Comparison of ENCODE assay signal across 14 mouse cellular contexts in genomic region chr1:85680226-85680625, GRCm38 (mm10). TPM values are rescaled to one million over a fixed set of nuclear protein-coding genes. Genes with fewer than 3 reads are reported as not detected.
DNase-seq lines count a peak whose midpoint lies in the region; ATAC-seq and TF ChIP-seq lines count a peak whose summit lies in the region.
"Had no signal": no experiment of that assay in that cellular context is flagged by ENCODE, and none has a peak within 500 bp of the region (broad histone marks: within the 10 kb centered on the region; RNA-seq: fewer than 3 reads in every experiment).

No protein-coding gene starts in this region.

- intact Hi-C loops in gastrocnemius, adult 2 months (cut with DNase I) = no loop called here

- no peak overlapping the region for H3K27ac ChIP-seq in hindbrain, embryonic 10.5 days
- no peak overlapping the region for H3K27ac ChIP-seq in hindbrain, postnatal 0 days
- H3K27ac ChIP-seq in embryonic facial prominence, embryonic 10.5 days (replicated peaks) = no peak overlapping the region
- H3K27ac ChIP-seq in midbrain, postnatal 0 days (ENCODE audit: low read depth, low read length) = no peak overlapping the region
- no peak overlapping the region for H3K27ac ChIP-seq in gastrocnemius, adult 2 months
- H3K27ac ChIP-seq: midbrain, embryonic 10.5 days; stomach, postnatal 0 days had no signal

- H3K36me3 ChIP-seq in hindbrain, embryonic 10.5 days = no peaks in the 10 kb centered on the region
- no peaks in the 10 kb centered on the region for H3K36me3 ChIP-seq in hindbrain, postnatal 0 days (ENCODE audit: insufficient read depth, low read length)
- no peaks in the 10 kb centered on the region for H3K36me3 ChIP-seq in embryonic facial prominence, embryonic 10.5 days (replicated peaks)
- H3K36me3 ChIP-seq in midbrain, postnatal 0 days (ENCODE audit: insufficient read depth, low read length) = no peaks in the 10 kb centered on the region
- H3K36me3 ChIP-seq: midbrain, embryonic 10.5 days had no signal

- H3K4me3 ChIP-seq in hindbrain, embryonic 10.5 days = no peak overlapping the region
- H3K4me3 ChIP-seq in hindbrain, postnatal 0 days (ENCODE audit: low read length) = no peak overlapping the region
- no peak overlapping the region for H3K4me3 ChIP-seq in embryonic facial prominence, embryonic 10.5 days
- no peak overlapping the region for H3K4me3 ChIP-seq in midbrain, postnatal 0 days (ENCODE audit: low read depth, low read length)
- H3K4me3 ChIP-seq in gastrocnemius, adult 2 months = no peak overlapping the region
- H3K4me3 ChIP-seq: midbrain, embryonic 10.5 days had no signal

- DNase-seq in hindbrain, embryonic 10.5 days (ENCODE audit: low spot score) = peak; percentile 5
- DNase-seq in hindbrain, postnatal 0 days (ENCODE audit: low spot score) = no peak
- DNase-seq in CD8-positive naive resting alpha-beta T cell, adult 2 months (ENCODE audit: low read depth in 2 of 2, low spot score in 2 of 2) = peak; percentile 33 to 35
- DNase-seq in embryonic facial prominence, embryonic 10.5 days (ENCODE audit: low spot score) = peak; percentile 53
- DNase-seq in thymus, postnatal 10 days (ENCODE audit: low spot score in 2 of 2) = peak; percentile 18 to 20
- no peak for DNase-seq in midbrain, postnatal 0 days (ENCODE audit: low spot score)
- no peak for DNase-seq in gastrocnemius, adult 2 months
- DNase-seq: cerebellum, adult 11 months; layer of hippocampus, postnatal 36 days; liver had no signal

- H3K4me1 ChIP-seq in hindbrain, embryonic 10.5 days (replicated peaks) = 0 out of 2 replicates have a peak, but pooled peaks cover 3% of the 10 kb centered on the region
- H3K4me1 ChIP-seq in hindbrain, postnatal 0 days (ENCODE audit: insufficient read depth, low read length) = no peaks in the 10 kb centered on the region
- H3K4me1 ChIP-seq in embryonic facial prominence, embryonic 10.5 days = peaks cover 7% of the 10 kb centered on the region; the same call in 1 of the 2 replicates
- no peaks in the 10 kb centered on the region for H3K4me1 ChIP-seq in midbrain, postnatal 0 days (ENCODE audit: insufficient read depth, low read length)

- H3K4me2 ChIP-seq in hindbrain, postnatal 0 days (ENCODE audit: low read depth, low read length) = no peak overlapping the region
- H3K4me2 ChIP-seq in midbrain, postnatal 0 days (ENCODE audit: low read depth, low read length, poor library complexity, severe bottlenecking) = no peak overlapping the region

- 69% methylated on average over 4 of the region's 4 CpGs for WGBS in hindbrain, embryonic 10.5 days
- WGBS in hindbrain, postnatal 0 days = 70% methylated on average over 4 of the region's 4 CpGs
- WGBS in embryonic facial prominence, embryonic 10.5 days = 52% methylated on average over 4 of the region's 4 CpGs
- 62% methylated on average over 4 of the region's 4 CpGs for WGBS in midbrain, postnatal 0 days

- H3K9ac ChIP-seq in hindbrain, postnatal 0 days (replicated peaks; ENCODE audit: low read length) = no peak overlapping the region
- H3K9ac ChIP-seq in midbrain, postnatal 0 days (replicated peaks; ENCODE audit: low read length, poor library complexity, severe bottlenecking) = no peak overlapping the region

- ATAC-seq in hindbrain, postnatal 0 days = no peak
- ATAC-seq in midbrain, postnatal 0 days (ENCODE audit: low FRiP score) = no peak
- ATAC-seq: Patski had no signal

- no peak for TF ChIP-seq CTCF in hindbrain, postnatal 0 days (IDR thresholded peaks at IDR 0.05; ENCODE audit: low read depth)
- no peak for TF ChIP-seq CTCF in midbrain, postnatal 0 days (IDR thresholded peaks at IDR 0.05)
- TF ChIP-seq CTCF in gastrocnemius, adult 2 months (IDR thresholded peaks at IDR 0.05) = no peak

- no peaks in the 10 kb centered on the region for H3K9me3 ChIP-seq in hindbrain, embryonic 10.5 days
- H3K9me3 ChIP-seq in hindbrain, postnatal 0 days (ENCODE audit: low read length) = no peaks in the 10 kb centered on the region
- no peaks in the 10 kb centered on the region for H3K9me3 ChIP-seq in embryonic facial prominence, embryonic 10.5 days
- H3K9me3 ChIP-seq in midbrain, postnatal 0 days (ENCODE audit: low read length) = no peaks in the 10 kb centered on the region
- H3K9me3 ChIP-seq: midbrain, embryonic 10.5 days had no signal

- H3K27me3 ChIP-seq in hindbrain, embryonic 10.5 days (ENCODE audit: insufficient read depth, poor library complexity, severe bottlenecking) = no peaks in the 10 kb centered on the region
- no peaks in the 10 kb centered on the region for H3K27me3 ChIP-seq in hindbrain, postnatal 0 days (ENCODE audit: insufficient read depth, low read length)
- no peaks in the 10 kb centered on the region for H3K27me3 ChIP-seq in embryonic facial prominence, embryonic 10.5 days (replicated peaks; ENCODE audit: low read depth, poor library complexity, severe bottlenecking)
- no peaks in the 10 kb centered on the region for H3K27me3 ChIP-seq in midbrain, postnatal 0 days (ENCODE audit: insufficient read depth, low read length)
- H3K27me3 ChIP-seq: Patski had no signal

RNA-seq across cellular contexts. Expression of gene Sp100, which starts 30.4 kb away (rescaled TPM):
- polyA plus RNA-seq in hindbrain, embryonic 10.5 days (2016; fragmentation: Nextera tagmentation; extraction: Ambion mirVana) = 0.29 and 0.58 TPM in 2 replicates
- 0.31 and 2.6 TPM in 2 replicates for total RNA-seq in hindbrain, postnatal 0 days (2014; rRNA removed)
- polyA plus RNA-seq in hindbrain, postnatal 0 days (2015; fragmentation: Nextera tagmentation; extraction: Ambion mirVana) = 0.98 and 1.3 TPM in 2 replicates
- 0.26 and 0.34 TPM in 2 replicates for polyA plus RNA-seq in embryonic facial prominence, embryonic 10.5 days (2016; fragmentation: Nextera tagmentation; extraction: Ambion mirVana)
- total RNA-seq in midbrain, postnatal 0 days (2014; rRNA removed) = 2.2 TPM in 1 of 2 replicates, not detected in the other
- polyA plus RNA-seq in midbrain, postnatal 0 days (2015; fragmentation: Nextera tagmentation; extraction: Ambion mirVana) = 0.87 and 1.1 TPM in 2 replicates
- total RNA-seq in gastrocnemius, adult 2 months (2021) = 1 to 10 TPM; 6.3 to 7.8 TPM
- polyA plus RNA-seq: C2C12 had no signal

Comparison
In these comparisons a context has a peak if more than half of its experiments do, and no peak if none do; other contexts are left out.
1. DNase-seq: peak in hindbrain, embryonic 10.5 days (single experiment), CD8-positive naive resting alpha-beta T cell, adult 2 months (2 of 2), embryonic facial prominence, embryonic 10.5 days (single experiment) and thymus, postnatal 10 days (2 of 2); none in hindbrain, postnatal 0 days (single experiment), midbrain, postnatal 0 days (single experiment) and gastrocnemius, adult 2 months (single experiment).